Mouse (Mus musculus): ENCODE measurements around the gene Dock10. TPM values are rescaled to one million over a fixed set of nuclear protein-coding genes. Genes with fewer than 3 reads are reported as not detected.

Dock10 gene
- polyA plus RNA-seq, 1 experiment, result 3.4 TPM

DNA sequence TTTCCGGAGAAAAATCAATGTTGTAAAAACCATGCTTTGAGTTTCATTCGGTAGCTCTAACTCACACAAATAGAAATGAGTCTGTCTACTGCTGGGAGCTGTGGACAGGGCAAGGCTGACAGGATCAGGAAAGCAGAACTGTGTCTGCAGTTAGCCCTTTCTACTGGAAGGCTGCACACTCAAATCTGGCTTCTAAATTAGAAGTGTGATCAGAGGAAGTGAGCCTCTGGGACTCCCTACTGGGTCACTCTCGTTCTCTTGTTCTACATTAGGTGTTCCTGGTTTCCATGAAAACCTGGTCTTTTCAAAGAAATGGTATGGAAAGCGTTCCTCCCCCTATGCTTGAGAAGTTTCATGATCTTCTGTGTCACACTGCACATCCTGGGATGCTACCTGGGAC is 103.1 kb downstream of the Dock10 start:
- H3K4me3 ChIP-seq (ENCODE audit: insufficient read depth, low read depth, low read length), result no peak overlapping the region
- H3K4me1 ChIP-seq (ENCODE audit: control insufficient read depth, insufficient read depth, insufficient read length, low read length), result no peaks in the 10 kb centered on the region; the same call in 1 of the 2 replicates
- no peak overlapping the region for H3K27ac ChIP-seq (replicated peaks; ENCODE audit: low read depth, low read length)

DNA sequence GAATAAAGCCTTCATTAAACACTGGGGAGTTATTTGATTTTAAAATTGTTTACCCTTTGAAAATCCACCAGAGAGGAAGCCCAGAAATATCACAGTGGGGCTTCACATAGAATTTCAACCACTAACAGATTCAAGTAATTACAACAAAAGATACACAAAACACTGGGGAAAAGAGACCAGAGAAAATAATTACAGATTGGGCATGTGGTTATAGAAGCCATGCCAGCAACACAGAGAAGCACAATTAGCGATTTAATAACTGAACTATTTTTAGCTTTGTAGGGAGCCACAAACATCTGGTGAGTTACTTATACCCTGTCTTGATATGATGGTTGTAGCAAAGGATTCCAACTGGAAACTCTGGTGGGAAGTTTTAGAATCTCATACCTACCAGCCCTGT is 104.2 kb downstream of the Dock10 start:
- Histone ChIP-seq H3K27ac (replicated peaks; ENCODE audit: low read depth, low read length) (no peak overlapping the region), H3K4me1 (ENCODE audit: control insufficient read depth, insufficient read depth, insufficient read length, low read length) (no peaks in the 10 kb centered on the region; the same call in 1 of the 2 replicates), H3K4me3 (ENCODE audit: insufficient read depth, low read depth, low read length) (no peak overlapping the region)

DNA sequence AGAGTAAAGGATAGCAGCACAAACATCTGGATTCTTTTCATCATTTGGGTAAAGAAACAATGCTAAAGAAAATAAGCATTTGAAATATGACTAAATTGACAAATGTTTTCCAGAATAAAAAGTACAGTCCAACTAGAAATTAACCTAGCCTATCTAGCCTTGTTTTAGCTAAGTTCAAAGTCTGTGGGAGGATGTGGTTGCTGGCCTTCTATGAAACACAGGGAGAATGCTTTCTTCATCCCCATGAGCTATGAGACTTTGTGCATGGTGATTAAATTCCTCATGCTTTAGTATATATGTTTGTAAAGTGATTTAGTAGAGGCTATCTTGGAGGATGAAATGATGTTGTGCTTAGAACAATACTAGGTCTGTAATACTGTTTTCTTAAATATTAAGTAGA is 105.5 kb downstream of the Dock10 start:
- Histone ChIP-seq H3K4me3 (ENCODE audit: insufficient read depth, low read depth, low read length) (no peak overlapping the region), H3K4me1 (ENCODE audit: control insufficient read depth, insufficient read depth, insufficient read length, low read length) (no peaks in the 10 kb centered on the region; the same call in 1 of the 2 replicates), H3K27ac (replicated peaks; ENCODE audit: low read depth, low read length) (no peak overlapping the region)

GRCm38 (mm10) chr1:80652083-80652482 is 106.2 kb downstream of the Dock10 start:
- Histone ChIP-seq H3K4me3 (ENCODE audit: insufficient read depth, low read depth, low read length) (no peak overlapping the region), H3K4me1 (ENCODE audit: control insufficient read depth, insufficient read depth, insufficient read length, low read length) (no peaks in the 10 kb centered on the region; the same call in 1 of the 2 replicates), H3K27ac (replicated peaks; ENCODE audit: low read depth, low read length) (no peak overlapping the region)

DNA sequence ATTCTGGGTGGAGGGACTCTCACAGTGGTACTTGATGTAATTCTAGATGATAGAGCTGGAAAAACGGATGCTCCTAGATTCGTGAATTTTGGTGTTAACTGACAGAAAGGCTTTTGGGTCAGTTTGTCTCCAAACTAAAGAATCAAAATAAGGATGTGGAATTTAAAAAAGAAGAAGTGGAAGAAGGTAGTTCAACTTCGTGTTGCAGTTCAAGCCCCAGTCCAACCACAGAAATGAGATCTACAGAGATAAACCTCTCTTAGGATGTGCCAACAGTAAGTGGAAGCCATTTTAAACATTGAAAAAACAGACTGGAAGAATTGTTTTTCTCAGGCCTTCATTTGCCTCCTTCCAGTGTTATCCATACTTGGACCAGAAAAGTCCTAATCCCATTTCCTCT is 111.7 kb downstream of the Dock10 start:
- no peak overlapping the region for H3K27ac ChIP-seq (replicated peaks; ENCODE audit: low read depth, low read length)
- no peaks in the 10 kb centered on the region; the same call in 1 of the 2 replicates for H3K4me1 ChIP-seq (ENCODE audit: control insufficient read depth, insufficient read depth, insufficient read length, low read length)

GRCm38 (mm10) chr1:80643866-80644451 is 114.4 kb downstream of the Dock10 start:
- H3K4me3 ChIP-seq (ENCODE audit: insufficient read depth, low read depth, low read length), result no peak overlapping the region
- H3K4me1 ChIP-seq (ENCODE audit: control insufficient read depth, insufficient read depth, insufficient read length, low read length), result no peaks in the 10 kb centered on the region; the same call in 1 of the 2 replicates
- no peak overlapping the region for H3K27ac ChIP-seq (replicated peaks; ENCODE audit: low read depth, low read length)

More for the DNA sequence above, 111.7 kb downstream of the Dock10 start:
- no peak overlapping the region for H3K4me3 ChIP-seq (ENCODE audit: insufficient read depth, low read depth, low read length)

DNA sequence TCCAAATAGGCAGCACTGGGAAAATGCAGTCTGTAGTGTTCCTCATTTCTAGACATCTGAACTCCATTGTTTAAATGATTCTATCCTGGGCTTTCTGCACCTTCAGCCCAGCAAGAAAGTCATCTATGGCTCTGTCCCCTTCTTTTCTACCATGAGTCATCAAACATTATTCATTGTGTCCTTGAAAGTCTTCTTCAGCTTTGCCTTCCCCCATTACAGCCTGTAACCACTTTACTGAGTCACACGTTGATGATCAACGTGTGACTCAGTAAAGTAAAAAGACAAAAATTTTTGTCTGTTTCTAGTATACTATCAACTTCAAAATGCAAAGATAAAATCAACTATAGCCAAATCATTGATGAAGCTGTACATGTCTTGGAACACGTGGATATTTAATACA is 116.5 kb downstream of the Dock10 start:
- Histone ChIP-seq H3K4me3 (ENCODE audit: insufficient read depth, low read depth, low read length) (no peak overlapping the region), H3K4me1 (ENCODE audit: control insufficient read depth, insufficient read depth, insufficient read length, low read length) (no peaks in the 10 kb centered on the region; the same call in 1 of the 2 replicates), H3K27ac (replicated peaks; ENCODE audit: low read depth, low read length) (no peak overlapping the region)

DNA sequence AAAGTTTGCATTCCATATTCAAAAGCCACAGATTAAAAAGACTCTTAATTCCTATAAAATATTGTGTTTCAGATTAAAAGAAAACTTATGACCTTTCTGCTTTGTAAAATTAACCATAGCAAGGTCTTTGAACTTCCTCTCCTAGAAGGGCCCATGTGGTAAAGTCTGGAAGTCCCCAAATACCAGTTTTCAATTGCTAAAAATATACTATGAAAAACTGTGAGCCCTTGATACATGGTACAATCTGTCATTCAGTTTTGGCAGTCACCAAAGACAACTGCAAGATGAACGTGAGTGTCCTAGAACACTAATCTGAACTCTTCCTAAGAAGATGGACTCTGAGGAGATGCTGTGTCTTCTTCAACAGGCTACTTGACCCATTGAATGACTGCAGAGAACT is 117.0 kb downstream of the Dock10 start:
- Histone ChIP-seq H3K4me3 (ENCODE audit: insufficient read depth, low read depth, low read length) (no peak overlapping the region), H3K4me1 (ENCODE audit: control insufficient read depth, insufficient read depth, insufficient read length, low read length) (no peaks in the 10 kb centered on the region; the same call in 1 of the 2 replicates), H3K27ac (replicated peaks; ENCODE audit: low read depth, low read length) (no peak overlapping the region)

- Histone ChIP-seq H3K4me1 (ENCODE audit: control insufficient read depth, insufficient read depth, insufficient read length, low read length) (no peaks in the 10 kb centered on the region; the same call in 1 of the 2 replicates), H3K4me3 (ENCODE audit: insufficient read depth, low read depth, low read length) (no peak overlapping the region), H3K27ac (replicated peaks; ENCODE audit: low read depth, low read length) (no peak overlapping the region)
These were observed 118.8 kb downstream of the Dock10 start for GRCm38 (mm10) chr1:80639553-80639952.

DNA sequence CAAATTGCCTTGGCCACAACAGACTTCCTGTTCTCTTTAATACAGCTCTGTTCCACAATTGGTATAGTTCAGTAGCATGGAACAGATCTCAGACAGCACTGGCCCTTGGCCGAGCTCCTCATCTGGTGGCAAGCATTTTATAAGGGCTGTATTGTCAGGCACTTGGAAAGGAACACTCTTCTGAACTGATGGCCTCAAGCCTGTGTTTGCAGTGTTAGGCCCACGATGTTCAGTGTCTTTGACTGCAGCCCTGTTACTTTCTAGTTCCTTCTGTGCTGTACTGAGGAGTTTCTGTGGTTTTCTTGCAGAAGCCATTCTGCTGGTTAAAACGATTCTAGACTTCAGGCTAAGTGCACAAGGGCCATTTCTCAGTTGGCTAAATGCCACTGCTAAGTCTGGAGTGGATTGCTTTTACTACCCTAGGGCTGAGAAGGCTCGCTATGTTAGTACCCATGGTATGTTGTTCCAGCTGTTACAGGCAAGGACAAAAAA is 121.1 kb downstream of the Dock10 start:
- Histone ChIP-seq H3K4me1 (ENCODE audit: control insufficient read depth, insufficient read depth, insufficient read length, low read length) (no peaks in the 10 kb centered on the region; the same call in 1 of the 2 replicates), H3K27ac (replicated peaks; ENCODE audit: low read depth, low read length) (peak overlapping the region; percentile 37; the same call in 1 of the 2 replicates)

GRCm38 (mm10) chr1:80635825-80636224 is 122.5 kb downstream of the Dock10 start:
- H3K27ac ChIP-seq (replicated peaks; ENCODE audit: low read depth, low read length), result peak overlapping the region; percentile 52; the same call in 1 of the 2 replicates
- H3K4me3 ChIP-seq (ENCODE audit: insufficient read depth, low read depth, low read length), result no peak overlapping the region
- no peaks in the 10 kb centered on the region; the same call in 1 of the 2 replicates for H3K4me1 ChIP-seq (ENCODE audit: control insufficient read depth, insufficient read depth, insufficient read length, low read length)

More for the DNA sequence above, 121.1 kb downstream of the Dock10 start:
- no peak overlapping the region for H3K4me3 ChIP-seq (ENCODE audit: insufficient read depth, low read depth, low read length)

DNA sequence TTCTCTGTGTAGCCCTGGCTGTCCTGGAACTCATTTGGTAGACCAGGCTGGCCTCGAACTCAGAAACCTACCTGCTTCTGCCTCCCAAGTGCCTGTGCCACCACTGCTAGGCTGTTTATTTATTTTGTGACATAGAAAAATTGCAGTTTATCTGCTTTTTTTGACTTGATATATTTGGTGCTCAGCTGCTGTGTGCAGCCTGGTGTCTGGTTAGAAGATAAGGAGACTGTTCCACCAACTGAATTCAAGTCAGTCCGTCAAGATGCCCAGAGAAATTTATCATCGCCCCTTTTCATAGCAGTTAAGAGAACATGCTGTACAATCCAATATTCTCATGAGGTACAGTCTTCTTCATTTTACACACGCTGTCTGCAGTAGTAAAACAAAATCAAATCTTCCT is 124.8 kb downstream of the Dock10 start:
- Histone ChIP-seq H3K4me3 (ENCODE audit: insufficient read depth, low read depth, low read length) (no peak overlapping the region), H3K27ac (replicated peaks; ENCODE audit: low read depth, low read length) (no peak overlapping the region), H3K4me1 (ENCODE audit: control insufficient read depth, insufficient read depth, insufficient read length, low read length) (no peaks in the 10 kb centered on the region; the same call in 1 of the 2 replicates)

- H3K4me3 ChIP-seq (ENCODE audit: insufficient read depth, low read depth, low read length), result no peak overlapping the region
- H3K4me1 ChIP-seq (ENCODE audit: control insufficient read depth, insufficient read depth, insufficient read length, low read length), result no peaks in the 10 kb centered on the region
- H3K27ac ChIP-seq (replicated peaks; ENCODE audit: low read depth, low read length), result no peak overlapping the region
These were observed 127.9 kb downstream of the Dock10 start for GRCm38 (mm10) chr1:80630179-80631149.

DNA sequence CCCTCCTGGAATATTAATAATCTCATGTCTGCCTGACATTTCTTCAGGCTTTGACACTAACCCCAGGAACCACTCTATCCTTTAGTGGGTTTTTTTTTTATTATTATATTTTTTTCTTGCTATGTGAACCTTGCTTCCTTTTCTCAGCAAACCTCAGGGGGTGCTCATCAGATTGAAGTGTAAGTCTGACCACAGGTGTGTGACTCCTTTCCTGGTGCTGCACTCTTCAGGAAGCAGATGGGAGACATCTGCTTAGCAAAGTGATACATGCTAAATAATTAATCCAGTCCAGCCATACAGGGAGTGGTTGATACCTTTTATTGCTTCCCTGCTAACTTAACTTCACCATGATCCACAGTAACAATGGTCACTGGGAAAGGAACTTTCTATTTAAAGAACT is 130.3 kb downstream of the Dock10 start:
- H3K4me1 ChIP-seq (ENCODE audit: control insufficient read depth, insufficient read depth, insufficient read length, low read length), result no peaks in the 10 kb centered on the region
- H3K4me3 ChIP-seq (ENCODE audit: insufficient read depth, low read depth, low read length), result no peak overlapping the region
- no peak overlapping the region for H3K27ac ChIP-seq (replicated peaks; ENCODE audit: low read depth, low read length)

DNA sequence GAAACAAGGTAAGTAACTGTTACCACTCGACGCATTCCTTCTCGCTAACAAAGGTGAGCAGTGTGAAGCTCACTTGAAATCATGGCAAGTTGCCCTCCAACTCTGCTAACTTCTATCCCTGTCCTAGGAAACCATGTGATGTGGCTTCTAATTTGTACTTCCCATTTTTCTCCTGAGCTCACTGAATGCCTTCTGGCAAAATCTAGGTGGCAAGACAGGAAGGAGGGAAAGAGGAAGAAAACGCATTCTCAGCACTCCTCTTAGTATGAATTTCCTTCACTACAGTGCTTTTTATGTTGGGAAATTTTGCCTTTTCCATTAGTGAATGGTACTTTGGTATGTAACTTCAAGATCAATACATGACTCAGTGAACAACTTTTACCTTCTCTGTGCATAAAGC is 131.5 kb downstream of the Dock10 start:
- H3K27ac ChIP-seq (replicated peaks; ENCODE audit: low read depth, low read length), result no peak overlapping the region
- H3K4me1 ChIP-seq (ENCODE audit: control insufficient read depth, insufficient read depth, insufficient read length, low read length), result no peaks in the 10 kb centered on the region
- H3K4me3 ChIP-seq (ENCODE audit: insufficient read depth, low read depth, low read length), result no peak overlapping the region

All from brown adipose tissue, adult 24 weeks (tissue).